Mouse (Mus musculus) liver, embryonic 11.5 days (tissue): Measurements from ENCODE around the gene Mmp8. TPM values are rescaled to one million over a fixed set of nuclear protein-coding genes. Genes with fewer than 3 reads are reported as not detected.

Experiments
- ATAC-seq: fragments of 200-750 bp; cut with Nextera tagmentation; replicated peaks from 2 replicates; pipeline ENCODE4 v1.8.0; 2017; ENCODE audit warnings: moderate number of reproducible peaks, mild to moderate bottlenecking, moderate TSS enrichment, moderate library complexity; ENCODE audit not compliant: low FRiP score
- DNase-seq: peaks from one replicate; pipeline ENCODE4 v3.0.0-alpha.2; 2017; ENCODE audit warnings: low spot score
- H3K27ac ChIP-seq: fragments of 300-500 bp; sonication (generic); 2 replicates; pipeline ENCODE4 v1.5.1; 2014; ENCODE audit warnings: mild to moderate bottlenecking, low read depth, low read length, control low read depth
- H3K27me3 ChIP-seq: fragments of 300-500 bp; sonication (generic); replicated peaks from 2 replicates; pipeline ENCODE4 v1.6.1; 2014; ENCODE audit warnings: low read length, mixed read lengths; ENCODE audit not compliant: control insufficient read depth, insufficient read depth
- H3K36me3 ChIP-seq: fragments of 300-500 bp; sonication (generic); 2 replicates; pipeline ENCODE4 v1.6.1; 2014; ENCODE audit warnings: mild to moderate bottlenecking, low read length, moderate library complexity, mixed read lengths; ENCODE audit not compliant: control insufficient read depth, insufficient read depth
- H3K4me1 ChIP-seq: fragments of 300-500 bp; sonication (generic); replicated peaks from 2 replicates; pipeline ENCODE4 v1.6.1; 2014; ENCODE audit warnings: low read length, mixed read lengths; ENCODE audit not compliant: control insufficient read depth, insufficient read depth
- H3K4me2 ChIP-seq: fragments of 300-500 bp; sonication (generic); 2 replicates; pipeline ENCODE4 v1.6.1; 2014; ENCODE audit warnings: mild to moderate bottlenecking, control low read depth, moderate library complexity
- H3K4me3 ChIP-seq: fragments of 300-500 bp; sonication (generic); 2 replicates; pipeline ENCODE4 v1.5.1; 2014; ENCODE audit warnings: low read depth, low read length, control low read depth
- H3K9ac ChIP-seq: fragments of 300-500 bp; sonication (generic); 2 replicates; pipeline ENCODE4 v1.6.1; 2014; ENCODE audit warnings: low read depth, low read length, control low read depth
- H3K9me3 ChIP-seq: fragments of 300-500 bp; sonication (generic); 2 replicates; pipeline ENCODE4 v1.6.1; 2016; ENCODE audit warnings: low read length, inconsistent platforms, mixed read lengths; ENCODE audit not compliant: control insufficient read depth
- WGBS: fragments of 180-500 bp; shearing (Covaris S2); extraction: QIAGEN DNeasy Blood & Tissue Kit; methylation state at CpG from one replicate; pipeline ENCODE4 v1.1.7; 2014; 5-methylcytosine and 5-hydroxymethylcytosine counted together
- polyA plus RNA-seq: library from polyadenylated mRNA; unstranded; fragments of >200 nt; fragmentation: Nextera tagmentation; extraction: Ambion mirVana; gene quantifications from 2 replicates; pipeline ENCODE4 v1.2.1, GENCODE M21; 2014

Mmp8 gene
- polyA plus RNA-seq, 1 experiment from 2014 or later = 0.48 TPM

DNA sequence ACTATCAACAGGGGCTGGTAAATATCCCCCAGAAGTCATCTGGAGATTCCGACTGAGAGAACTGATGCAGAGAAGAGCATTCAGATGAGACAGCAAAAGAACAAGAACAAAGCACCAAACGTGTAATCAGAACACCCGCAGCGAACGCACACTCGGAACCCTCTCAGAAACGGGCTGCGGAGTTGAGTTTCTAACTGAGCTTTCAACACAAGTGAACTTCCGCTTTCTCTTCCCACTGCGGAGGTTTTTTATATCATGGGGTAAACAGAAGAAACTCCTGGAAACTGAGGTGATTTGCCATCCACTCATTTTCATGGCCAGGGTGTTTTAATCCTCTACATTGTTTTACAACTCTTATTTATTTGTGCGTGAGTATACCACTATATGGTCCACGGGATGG, 47.4 kb downstream of the Mmp8 start:
- 84% methylated on average over 12 of the region's 12 CpGs for WGBS
- Histone ChIP-seq H3K4me1 (no peaks in the 10 kb centered on the region), H3K27me3 (no peaks in the 10 kb centered on the region), H3K9me3 (no peaks in the 10 kb centered on the region), H3K27ac (no peak overlapping the region), H3K36me3 (no peaks in the 10 kb centered on the region), H3K4me2 (no peak overlapping the region), H3K9ac (no peak overlapping the region), H3K4me3 (no peak overlapping the region)
- DNase-seq (no peak), ATAC-seq (no peak)

Other genes with a start within 250 kb of the Mmp8 start
- 0.11 TPM in 1 of 2 replicates, not detected in the other for gene Mmp12, start 214.1 kb upstream of the Mmp8 start, polyA plus RNA-seq
- not detected in 2 replicates for gene Mmp1b, start 170.4 kb upstream of the Mmp8 start, polyA plus RNA-seq
- not detected in 2 replicates for gene Mmp3, start 112.6 kb upstream of the Mmp8 start, polyA plus RNA-seq
- not detected in 2 replicates for gene Mmp10, start 56.1 kb upstream of the Mmp8 start, polyA plus RNA-seq
- gene Mmp27, start 12.9 kb downstream of the Mmp8 start, polyA plus RNA-seq = not detected in 2 replicates
- gene Mmp20, start 69.8 kb downstream of the Mmp8 start, polyA plus RNA-seq = not detected in 2 replicates
- not detected in 2 replicates for gene Mmp7, start 133.6 kb downstream of the Mmp8 start, polyA plus RNA-seq
- gene Tmem123, start 205.6 kb downstream of the Mmp8 start, polyA plus RNA-seq = 87.8 and 98.4 TPM in 2 replicates